Mouse (Mus musculus): ENCODE data around the gene Cort.
"Not testable (repeated sequence)": the region's sequence is repeated elsewhere in the genome, so short reads cannot be mapped to it uniquely, and the experiment has no call there.

The Cort gene

GRCm38 (mm10) chr4:149126663-149127062 lies at the start of gene Cort:
Cort (minus strand) TSS chr4:149126763.
- in situ Hi-C loops (cut with MboI, MseI) = no loop called here

- in situ Hi-C loops (cut with MboI, MseI) = no loop called here
These were observed 47.1 kb upstream of the Cort start for GRCm38 (mm10) chr4:149173661-149174060.

- in situ Hi-C loops (cut with MboI, MseI) = no loop called here
These were observed 46.1 kb upstream of the Cort start for GRCm38 (mm10) chr4:149172666-149173065.

- in situ Hi-C loops (cut with MboI, MseI) = no loop called here
These were observed 45.5 kb upstream of the Cort start for GRCm38 (mm10) chr4:149172083-149172482.

- in situ Hi-C loops (cut with MboI, MseI) = no loop called here
These were observed 45.0 kb upstream of the Cort start for GRCm38 (mm10) chr4:149171581-149171981.

GRCm38 (mm10) chr4:149170394-149170931 lies 43.9 kb upstream of the Cort start:
- in situ Hi-C loops (cut with MboI, MseI) = no loop called here

GRCm38 (mm10) chr4:149169926-149170325 lies 43.4 kb upstream of the Cort start:
- in situ Hi-C loops (cut with MboI, MseI) = not testable (repeated sequence)

GRCm38 (mm10) chr4:149168016-149168415 lies 41.5 kb upstream of the Cort start:
- in situ Hi-C loops (cut with MboI, MseI) = no loop called here

- in situ Hi-C loops (cut with MboI, MseI) = no loop called here
These were observed 40.5 kb upstream of the Cort start for GRCm38 (mm10) chr4:149166957-149167611.

- in situ Hi-C loops (cut with MboI, MseI) = no loop called here
These were observed 39.8 kb upstream of the Cort start, which contains the start of gene Pgd for GRCm38 (mm10) chr4:149166215-149166946. Pgd (minus strand) TSS chr4:149166771.

- in situ Hi-C loops (cut with MboI, MseI) = no loop called here
These were observed 37.6 kb upstream of the Cort start for GRCm38 (mm10) chr4:149164150-149164549.

GRCm38 (mm10) chr4:149163196-149163595 lies 36.6 kb upstream of the Cort start:
- in situ Hi-C loops (cut with MboI, MseI) = no loop called here

- in situ Hi-C loops (cut with MboI, MseI) = no loop called here
These were observed 34.6 kb upstream of the Cort start for GRCm38 (mm10) chr4:149161166-149161565.

GRCm38 (mm10) chr4:149159891-149160290 lies 33.3 kb upstream of the Cort start:
- in situ Hi-C loops (cut with MboI, MseI) = loop anchor here (10.0 kb wide), 1 partner anchor 375 kb away; no protein-coding TSS in a partner anchor

GRCm38 (mm10) chr4:149159203-149159602 lies 32.6 kb upstream of the Cort start:
- in situ Hi-C loops (cut with MboI, MseI) = loop anchor here (10.0 kb wide), 1 partner anchor 376 kb away; no protein-coding TSS in a partner anchor

- in situ Hi-C loops (cut with MboI, MseI) = loop anchor here (10.0 kb wide), 1 partner anchor 377 kb away; no protein-coding TSS in a partner anchor
These were observed 30.9 kb upstream of the Cort start for GRCm38 (mm10) chr4:149157415-149157973.

GRCm38 (mm10) chr4:149155711-149156110 lies 29.1 kb upstream of the Cort start:
- in situ Hi-C loops (cut with MboI, MseI) = loop anchor here (10.0 kb wide), 1 partner anchor 379 kb away; no protein-coding TSS in a partner anchor

- in situ Hi-C loops (cut with MboI, MseI) = loop anchor here (10.0 kb wide), 1 partner anchor 380 kb away; no protein-coding TSS in a partner anchor
These were observed 28.3 kb upstream of the Cort start for GRCm38 (mm10) chr4:149154859-149155258.

GRCm38 (mm10) chr4:149150721-149151120 lies 24.2 kb upstream of the Cort start:
- in situ Hi-C loops (cut with MboI, MseI) = loop anchor here (10.0 kb wide), 1 partner anchor 384 kb away; no protein-coding TSS in a partner anchor

GRCm38 (mm10) chr4:149150256-149150655 lies 23.7 kb upstream of the Cort start:
- in situ Hi-C loops (cut with MboI, MseI) = loop anchor here (10.0 kb wide), 1 partner anchor 385 kb away; no protein-coding TSS in a partner anchor

- in situ Hi-C loops (cut with MboI, MseI) = loop anchor here (10.0 kb wide), 1 partner anchor 385 kb away; no protein-coding TSS in a partner anchor
These were observed 23.0 kb upstream of the Cort start for GRCm38 (mm10) chr4:149149611-149150010.

- in situ Hi-C loops (cut with MboI, MseI) = no loop called here
These were observed 22.6 kb upstream of the Cort start for GRCm38 (mm10) chr4:149149196-149149595.
